Mouse (Mus musculus): ENCODE results near the gene Mlec. TPM values are rescaled to one million over a fixed set of nuclear protein-coding genes. Genes with fewer than 3 reads are reported as not detected.
A peak's percentile ranks its signal among the peaks of the same experiment; 100 is the strongest.
"Not testable (repeated sequence)": the region's sequence is repeated elsewhere in the genome, so short reads cannot be mapped to it uniquely, and the experiment has no call there.

Mlec gene
- polyA plus RNA-seq, 1 experiment, result 60.3 TPM

GRCm38 (mm10) chr5:115165351-115165750, 7.4 kb upstream of the Mlec start:
- Histone ChIP-seq H3K4me3 (ENCODE audit: insufficient read depth, low read length) (no peak overlapping the region), H3K4me1 (ENCODE audit: control insufficient read depth, insufficient read depth, low read length) (peaks cover 17% of the 10 kb centered on the region), H3K27ac (ENCODE audit: insufficient read depth, low read depth, low read length) (no peak overlapping the region)
- no peak for TF ChIP-seq POLR2A (IDR thresholded peaks at IDR 0.05; ENCODE audit: borderline replicate concordance, low read depth, low read length)
- 0 out of 2 replicates have a peak, but pooled peaks have one; percentile 12 for TF ChIP-seq CTCF (IDR thresholded peaks at IDR 0.05; ENCODE audit: low read depth, low read length)

DNA sequence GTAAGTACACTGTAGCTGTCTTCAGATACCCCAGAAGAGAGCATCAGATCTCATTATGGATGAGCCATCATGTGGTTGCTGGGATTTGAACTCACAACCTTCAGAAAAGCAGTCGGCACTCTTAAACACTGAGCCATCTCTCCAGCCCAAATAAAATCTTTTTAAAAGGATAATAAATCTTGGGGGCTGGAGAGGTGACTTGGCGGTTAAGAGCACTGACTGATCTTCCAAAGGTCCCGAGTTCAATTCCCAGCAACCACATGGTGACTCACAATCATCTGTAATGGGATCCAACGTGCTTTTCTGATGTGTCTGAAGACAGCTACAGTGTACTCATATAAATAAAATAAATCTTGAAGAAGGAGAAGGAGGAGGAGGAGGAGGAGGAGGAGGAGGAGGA, 6.5 kb upstream of the Mlec start:
- H3K4me1 ChIP-seq (ENCODE audit: control insufficient read depth, insufficient read depth, low read length), result peaks cover 17% of the 10 kb centered on the region
- H3K27ac ChIP-seq (ENCODE audit: insufficient read depth, low read depth, low read length); H3K4me3 ChIP-seq (ENCODE audit: insufficient read depth, low read length): not testable (repeated sequence)

- Histone ChIP-seq H3K4me3 (ENCODE audit: insufficient read depth, low read length) (no peak overlapping the region), H3K27ac (ENCODE audit: insufficient read depth, low read depth, low read length) (no peak overlapping the region), H3K4me1 (ENCODE audit: control insufficient read depth, insufficient read depth, low read length) (peaks cover 21% of the 10 kb centered on the region)
- TF ChIP-seq CTCF (IDR thresholded peaks at IDR 0.05; ENCODE audit: low read depth, low read length) (no peak), POLR2A (IDR thresholded peaks at IDR 0.05; ENCODE audit: borderline replicate concordance, low read depth, low read length) (no peak)
Observed at GRCm38 (mm10) chr5:115163563-115163962, 5.6 kb upstream of the Mlec start.

GRCm38 (mm10) chr5:115161940-115162279, 3.9 kb upstream of the Mlec start:
- H3K27ac ChIP-seq (ENCODE audit: insufficient read depth, low read depth, low read length); H3K4me3 ChIP-seq (ENCODE audit: insufficient read depth, low read length): not testable (repeated sequence)
- peaks cover 14% of the 10 kb centered on the region for H3K4me1 ChIP-seq (ENCODE audit: control insufficient read depth, insufficient read depth, low read length)

DNA sequence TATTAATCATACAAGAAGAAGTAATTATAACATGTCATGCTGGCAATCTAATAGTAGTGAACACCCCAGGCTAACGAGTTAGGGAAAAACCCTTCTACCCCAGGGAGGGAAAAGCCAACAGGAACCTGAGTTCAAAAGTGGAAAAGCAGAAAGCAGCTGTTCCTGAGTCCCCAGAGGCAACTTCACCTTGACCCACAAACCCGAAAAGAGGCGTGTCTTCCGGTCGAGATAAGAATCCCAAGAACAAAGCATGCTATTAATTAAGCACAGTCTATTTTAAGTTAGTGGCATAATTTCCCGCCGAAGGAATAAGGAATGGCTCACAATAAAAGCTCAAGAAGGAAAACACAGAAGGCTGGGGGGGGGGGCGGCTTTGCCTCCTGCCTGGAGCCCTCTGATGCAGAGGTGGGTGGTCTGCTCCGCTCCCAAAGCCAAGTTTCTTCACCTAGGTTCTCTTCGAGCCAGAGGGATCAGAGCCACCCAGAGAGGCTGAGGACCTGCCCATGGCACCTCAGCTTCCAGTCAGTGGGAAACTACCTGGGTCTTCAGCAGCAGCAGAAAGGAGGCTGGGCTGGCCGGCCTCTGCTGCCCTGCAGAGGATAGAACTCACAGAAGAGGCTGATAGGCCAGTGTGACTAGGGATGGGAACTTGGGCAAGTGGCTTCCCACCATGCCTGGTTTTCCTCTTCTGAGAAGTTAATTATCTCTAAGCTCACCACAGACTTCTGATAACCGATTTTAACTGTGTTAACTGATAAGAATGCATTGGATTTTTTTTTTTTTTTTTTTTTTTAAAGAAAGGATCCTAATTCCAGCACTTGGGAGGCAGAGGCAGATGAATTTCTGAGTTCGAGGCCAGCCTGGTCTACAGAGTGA, 3.3 kb upstream of the Mlec start:
- Histone ChIP-seq H3K27ac (ENCODE audit: insufficient read depth, low read depth, low read length) (no peak overlapping the region), H3K4me3 (ENCODE audit: insufficient read depth, low read length) (no peak overlapping the region), H3K4me1 (ENCODE audit: control insufficient read depth, insufficient read depth, low read length) (peaks cover 14% of the 10 kb centered on the region)
- TF ChIP-seq CTCF (IDR thresholded peaks at IDR 0.05; ENCODE audit: low read depth, low read length) (no peak), POLR2A (IDR thresholded peaks at IDR 0.05; ENCODE audit: borderline replicate concordance, low read depth, low read length) (no peak)

DNA sequence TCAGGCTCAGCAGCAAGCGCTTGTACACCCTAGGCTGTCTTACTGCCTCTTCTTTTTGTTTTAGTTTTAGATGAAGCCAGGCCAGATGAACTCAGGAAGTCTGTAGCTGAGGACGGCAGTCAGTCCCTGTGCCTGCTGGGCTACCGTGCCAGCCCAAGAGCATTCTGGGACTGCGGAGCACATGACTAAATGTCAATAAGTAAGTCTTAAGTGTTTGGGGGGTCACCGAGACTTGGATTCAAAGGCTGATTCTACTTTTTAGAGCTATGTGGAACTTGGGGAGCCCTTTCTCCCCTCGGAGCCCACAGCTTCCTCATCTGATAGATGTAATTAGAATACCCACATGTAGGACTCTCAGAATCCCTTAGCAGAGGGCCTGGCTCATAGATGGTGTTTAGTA, 2.7 kb upstream of the Mlec start:
- TF ChIP-seq CTCF (IDR thresholded peaks at IDR 0.05; ENCODE audit: low read depth, low read length), result no peak
- no peak for TF ChIP-seq POLR2A (IDR thresholded peaks at IDR 0.05; ENCODE audit: borderline replicate concordance, low read depth, low read length)
- H3K27ac ChIP-seq (ENCODE audit: insufficient read depth, low read depth, low read length), result no peak overlapping the region
- no peak overlapping the region for H3K4me3 ChIP-seq (ENCODE audit: insufficient read depth, low read length)
- H3K4me1 ChIP-seq (ENCODE audit: control insufficient read depth, insufficient read depth, low read length), result peaks cover 14% of the 10 kb centered on the region

DNA sequence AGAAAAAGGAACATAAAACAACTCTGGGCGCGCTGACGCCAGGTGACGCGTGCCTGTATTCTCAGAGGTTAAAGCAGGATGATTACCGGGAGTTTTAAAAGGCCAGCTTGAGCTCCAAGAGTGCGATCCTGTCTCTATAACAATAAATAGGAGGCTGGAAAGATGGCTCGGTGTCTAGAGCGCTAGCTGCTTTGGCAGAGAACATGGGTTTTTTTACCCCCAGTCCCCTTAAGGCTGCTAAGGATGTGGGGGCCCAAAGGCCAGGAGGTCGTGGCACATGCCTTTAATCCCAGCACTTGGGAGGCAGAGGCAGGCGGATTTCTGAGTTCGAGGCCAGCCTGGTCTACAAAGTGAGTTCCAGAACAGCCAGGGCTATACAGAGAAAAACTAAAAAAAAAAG, 1.2 kb upstream of the Mlec start:
- no peak for TF ChIP-seq CTCF (IDR thresholded peaks at IDR 0.05; ENCODE audit: low read depth, low read length)
- TF ChIP-seq POLR2A (IDR thresholded peaks at IDR 0.05; ENCODE audit: borderline replicate concordance, low read depth, low read length), result no peak
- peaks cover 24% of the 10 kb centered on the region for H3K4me1 ChIP-seq (ENCODE audit: control insufficient read depth, insufficient read depth, low read length)
- H3K27ac ChIP-seq (ENCODE audit: insufficient read depth, low read depth, low read length), result peak overlapping the region; percentile 93
- H3K4me3 ChIP-seq (ENCODE audit: insufficient read depth, low read length), result peak overlapping the region; percentile 75

GRCm38 (mm10) chr5:115156933-115157589, 918 bp downstream of the Mlec start:
- Histone ChIP-seq H3K4me3 (ENCODE audit: insufficient read depth, low read length) (peak overlapping the region; percentile 92), H3K27ac (ENCODE audit: insufficient read depth, low read depth, low read length) (peak overlapping the region; percentile 29), H3K4me1 (ENCODE audit: control insufficient read depth, insufficient read depth, low read length) (peaks cover 40% of the 10 kb centered on the region)
- TF ChIP-seq CTCF (IDR thresholded peaks at IDR 0.05; ENCODE audit: low read depth, low read length) (no peak), POLR2A (IDR thresholded peaks at IDR 0.05; ENCODE audit: borderline replicate concordance, low read depth, low read length) (no peak)

- no peak for TF ChIP-seq POLR2A (IDR thresholded peaks at IDR 0.05; ENCODE audit: borderline replicate concordance, low read depth, low read length)
- no peak for TF ChIP-seq CTCF (IDR thresholded peaks at IDR 0.05; ENCODE audit: low read depth, low read length)
- H3K4me1 ChIP-seq (ENCODE audit: control insufficient read depth, insufficient read depth, low read length), result peaks cover 38% of the 10 kb centered on the region
- H3K4me3 ChIP-seq (ENCODE audit: insufficient read depth, low read length), result peak overlapping the region; percentile 92
- peak overlapping the region; percentile 70 for H3K27ac ChIP-seq (ENCODE audit: insufficient read depth, low read depth, low read length)
Observed at GRCm38 (mm10) chr5:115156401-115156800, 1.6 kb downstream of the Mlec start.

DNA sequence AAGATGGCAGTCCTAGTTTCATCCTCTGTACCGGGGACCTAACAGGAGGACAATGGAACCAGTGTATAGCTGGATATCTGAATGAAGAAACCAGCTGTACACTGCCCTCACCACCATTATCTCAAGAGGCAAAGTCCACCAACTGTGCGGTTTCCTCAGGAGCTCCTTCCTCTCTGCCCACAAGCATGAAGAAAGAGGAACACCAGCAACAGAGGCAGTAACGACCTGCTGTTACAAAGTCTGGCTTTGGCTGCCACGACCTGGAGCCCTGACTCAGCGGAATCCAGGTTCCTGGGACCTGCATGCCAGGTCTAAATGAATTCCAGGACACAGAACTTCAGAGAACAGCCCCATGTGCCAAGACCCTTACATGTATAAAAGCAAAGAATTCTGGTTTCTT, 2.1 kb downstream of the Mlec start:
- H3K4me1 ChIP-seq (ENCODE audit: control insufficient read depth, insufficient read depth, low read length), result peaks cover 33% of the 10 kb centered on the region
- TF ChIP-seq POLR2A (IDR thresholded peaks at IDR 0.05; ENCODE audit: borderline replicate concordance, low read depth, low read length), result no peak
- TF ChIP-seq CTCF (IDR thresholded peaks at IDR 0.05; ENCODE audit: low read depth, low read length), result no peak
- peak overlapping the region; percentile 92 for H3K4me3 ChIP-seq (ENCODE audit: insufficient read depth, low read length)
- peak overlapping the region; percentile 70 for H3K27ac ChIP-seq (ENCODE audit: insufficient read depth, low read depth, low read length)

Data from bone marrow macrophage, adult 2 months (primary cell).